Mouse (Mus musculus): Measurements from ENCODE around the gene Olfr1101. TPM values are rescaled to one million over a fixed set of nuclear protein-coding genes. Genes with fewer than 3 reads are reported as not detected.

The Olfr1101 gene
- polyA plus RNA-seq (2015; fragmentation: Nextera tagmentation; extraction: Ambion mirVana) = not detected in 2 replicates

GRCm38 (mm10) chr2:86991121-86991520 lies at the start of gene Olfr1101:
Gene Olfr1101 (minus strand): TSS chr2:86991221.
- Histone ChIP-seq H3K4me1 (replicated peaks) (no peaks in the 10 kb centered on the region), H3K9me3 (replicated peaks) (no peaks in the 10 kb centered on the region), H3K4me3 (replicated peaks) (no peak within 1 kb of the TSS), H3K36me3 (no peaks in the 10 kb centered on the region), H3K4me2 (no peak within 1 kb of the TSS), H3K27ac (no peak within 1 kb of the TSS), H3K27me3 (no peaks in the 10 kb centered on the region), H3K9ac (no peak within 1 kb of the TSS)
- 50% methylated on average over 3 of the region's 3 CpGs for WGBS (ENCODE audit: insufficient replicate concordance)
- no peak for ATAC-seq (ENCODE audit: low read depth)
- DNase-seq = no peak

GRCm38 (mm10) chr2:87036431-87036830 lies 45.4 kb upstream of the Olfr1101 start, which contains the start of gene Olfr1105:
Gene Olfr1105 (minus strand): TSS chr2:87036531.
- no peaks in the 10 kb centered on the region for H3K4me1 ChIP-seq (replicated peaks)
- DNase-seq = no peak
- H3K36me3 ChIP-seq = no peaks in the 10 kb centered on the region
- no peak within 1 kb of the TSS for H3K4me3 ChIP-seq (replicated peaks)
- H3K9me3 ChIP-seq (replicated peaks) = no peaks in the 10 kb centered on the region; the same call in 1 of the 2 replicates
- no peak within 1 kb of the TSS for H3K27ac ChIP-seq
- no peak for ATAC-seq (ENCODE audit: low read depth)
- no peak within 1 kb of the TSS for H3K9ac ChIP-seq
- H3K4me2 ChIP-seq = no peak within 1 kb of the TSS
- no peaks in the 10 kb centered on the region for H3K27me3 ChIP-seq

GRCm38 (mm10) chr2:87026980-87027379 lies 36.0 kb upstream of the Olfr1101 start, which contains the start of gene Olfr1104:
Gene Olfr1104 (minus strand): TSS chr2:87027080.
- ATAC-seq (ENCODE audit: low read depth) (no peak), DNase-seq (no peak)
- Histone ChIP-seq H3K4me3 (replicated peaks) (no peak within 1 kb of the TSS), H3K4me2 (no peak within 1 kb of the TSS), H3K9ac (no peak within 1 kb of the TSS), H3K27me3 (no peaks in the 10 kb centered on the region), H3K4me1 (replicated peaks) (no peaks in the 10 kb centered on the region), H3K9me3 (replicated peaks) (no peaks in the 10 kb centered on the region), H3K27ac (no peak within 1 kb of the TSS), H3K36me3 (no peaks in the 10 kb centered on the region)
- WGBS (ENCODE audit: insufficient replicate concordance) = 78% methylated on average over 1 of the region's 1 CpGs

- no peak within 1 kb of the TSS for H3K9ac ChIP-seq
- no peak within 1 kb of the TSS for H3K4me3 ChIP-seq (replicated peaks)
- no peak within 1 kb of the TSS for H3K4me2 ChIP-seq
- H3K9me3 ChIP-seq (replicated peaks) = no peaks in the 10 kb centered on the region
- no peaks in the 10 kb centered on the region for H3K4me1 ChIP-seq (replicated peaks)
- no peaks in the 10 kb centered on the region for H3K36me3 ChIP-seq
- no peak within 1 kb of the TSS for H3K27ac ChIP-seq
- no peak for ATAC-seq (ENCODE audit: low read depth)
- H3K27me3 ChIP-seq = no peaks in the 10 kb centered on the region
- DNase-seq = no peak
Observed at GRCm38 (mm10) chr2:86998098-86998497, 7.1 kb upstream of the Olfr1101 start, which contains the start of gene Olfr1102. Gene Olfr1102 (plus strand): TSS chr2:86998398.

- H3K27me3 ChIP-seq = no peaks in the 10 kb centered on the region
- no peaks in the 10 kb centered on the region for H3K4me1 ChIP-seq (replicated peaks)
- no peak within 1 kb of the TSS for H3K4me3 ChIP-seq (replicated peaks)
- H3K9ac ChIP-seq = no peak within 1 kb of the TSS
- H3K36me3 ChIP-seq = no peaks in the 10 kb centered on the region
- no peak within 1 kb of the TSS for H3K4me2 ChIP-seq
- H3K27ac ChIP-seq = no peak within 1 kb of the TSS
- 54% methylated on average over 3 of the region's 3 CpGs for WGBS (ENCODE audit: insufficient replicate concordance)
- ATAC-seq (ENCODE audit: low read depth) (no peak), DNase-seq (no peak)
- H3K9me3 ChIP-seq (replicated peaks) = no peaks in the 10 kb centered on the region
Observed at GRCm38 (mm10) chr2:86979854-86980253, 11.2 kb downstream of the Olfr1101 start, which contains the start of gene Olfr1100. Gene Olfr1100 (minus strand): TSS chr2:86979954.

GRCm38 (mm10) chr2:86960593-86960992 lies 30.4 kb downstream of the Olfr1101 start, which contains the start of gene Olfr1099:
Gene Olfr1099 (minus strand): TSS chr2:86960693.
- Histone ChIP-seq H3K36me3 (no peaks in the 10 kb centered on the region), H3K27me3 (no peaks in the 10 kb centered on the region), H3K4me1 (replicated peaks) (no peaks in the 10 kb centered on the region), H3K4me3 (replicated peaks) (no peak within 1 kb of the TSS), H3K9ac (no peak within 1 kb of the TSS), H3K27ac (no peak within 1 kb of the TSS), H3K9me3 (replicated peaks) (no peaks in the 10 kb centered on the region), H3K4me2 (no peak within 1 kb of the TSS)
- 64% methylated on average over 1 of the region's 1 CpGs for WGBS (ENCODE audit: insufficient replicate concordance)
- ATAC-seq (ENCODE audit: low read depth) (no peak), DNase-seq (no peak)

Other genes starting within 250 kb of the Olfr1101 start
- gene Olfr1090, start 232.2 kb downstream of the Olfr1101 start, polyA plus RNA-seq (2015; fragmentation: Nextera tagmentation; extraction: Ambion mirVana) = not detected in 2 replicates
- not detected in 2 replicates for gene Olfr1093, start 208.7 kb downstream of the Olfr1101 start, polyA plus RNA-seq (2015; fragmentation: Nextera tagmentation; extraction: Ambion mirVana)
- gene Olfr141, start 181.2 kb downstream of the Olfr1101 start, polyA plus RNA-seq (2015; fragmentation: Nextera tagmentation; extraction: Ambion mirVana) = not detected in 2 replicates
- gene Olfr1094, start 166.6 kb downstream of the Olfr1101 start, polyA plus RNA-seq (2015; fragmentation: Nextera tagmentation; extraction: Ambion mirVana) = not detected in 2 replicates
- gene Olfr1095, start 139.5 kb downstream of the Olfr1101 start, polyA plus RNA-seq (2015; fragmentation: Nextera tagmentation; extraction: Ambion mirVana) = not detected in 2 replicates
- gene Gm13723, start 116.4 kb downstream of the Olfr1101 start, polyA plus RNA-seq (2015; fragmentation: Nextera tagmentation; extraction: Ambion mirVana) = not detected in 2 replicates
- not detected in 2 replicates for gene Olfr1097, start 99.0 kb downstream of the Olfr1101 start, polyA plus RNA-seq (2015; fragmentation: Nextera tagmentation; extraction: Ambion mirVana)
- gene Olfr1098, start 66.7 kb downstream of the Olfr1101 start, polyA plus RNA-seq (2015; fragmentation: Nextera tagmentation; extraction: Ambion mirVana) = not detected in 2 replicates
- gene Olfr1099, start 30.5 kb downstream of the Olfr1101 start, polyA plus RNA-seq (2015; fragmentation: Nextera tagmentation; extraction: Ambion mirVana) = not detected in 2 replicates
- gene Olfr1100, start 11.3 kb downstream of the Olfr1101 start, polyA plus RNA-seq (2015; fragmentation: Nextera tagmentation; extraction: Ambion mirVana) = not detected in 2 replicates
- not detected in 2 replicates for gene Olfr1102, start 7.2 kb upstream of the Olfr1101 start, polyA plus RNA-seq (2015; fragmentation: Nextera tagmentation; extraction: Ambion mirVana)
- not detected in 2 replicates for gene Olfr1104, start 35.9 kb upstream of the Olfr1101 start, polyA plus RNA-seq (2015; fragmentation: Nextera tagmentation; extraction: Ambion mirVana)
- not detected in 2 replicates for gene Olfr1105, start 45.3 kb upstream of the Olfr1101 start, polyA plus RNA-seq (2015; fragmentation: Nextera tagmentation; extraction: Ambion mirVana)
- gene Olfr1106, start 61.1 kb upstream of the Olfr1101 start, polyA plus RNA-seq (2015; fragmentation: Nextera tagmentation; extraction: Ambion mirVana) = not detected in 2 replicates
- gene Olfr1107, start 84.6 kb upstream of the Olfr1101 start, polyA plus RNA-seq (2015; fragmentation: Nextera tagmentation; extraction: Ambion mirVana) = not detected in 2 replicates
- not detected in 2 replicates for gene Olfr1109, start 104.8 kb upstream of the Olfr1101 start, polyA plus RNA-seq (2015; fragmentation: Nextera tagmentation; extraction: Ambion mirVana)
- not detected in 2 replicates for gene Olfr259, start 123.3 kb upstream of the Olfr1101 start, polyA plus RNA-seq (2015; fragmentation: Nextera tagmentation; extraction: Ambion mirVana)
- not detected in 2 replicates for gene Olfr1110, start 149.1 kb upstream of the Olfr1101 start, polyA plus RNA-seq (2015; fragmentation: Nextera tagmentation; extraction: Ambion mirVana)
- gene Olfr1111, start 161.4 kb upstream of the Olfr1101 start, polyA plus RNA-seq (2015; fragmentation: Nextera tagmentation; extraction: Ambion mirVana) = not detected in 2 replicates
- not detected in 2 replicates for gene Olfr1112, start 196.6 kb upstream of the Olfr1101 start, polyA plus RNA-seq (2015; fragmentation: Nextera tagmentation; extraction: Ambion mirVana)
- not detected in 2 replicates for gene Olfr1113, start 217.7 kb upstream of the Olfr1101 start, polyA plus RNA-seq (2015; fragmentation: Nextera tagmentation; extraction: Ambion mirVana)

Measured in liver, embryonic 13.5 days (tissue).